Mouse (Mus musculus): ENCODE data around the gene Dlx6.

GRCm38 (mm10) chr6:6879371-6880325, 16.5 kb downstream of the Dlx6 start:
- TF ChIP-seq CTCF (IDR thresholded peaks at IDR 0.05; ENCODE audit: low read depth, low read length) (no peak), POLR2A (IDR thresholded peaks at IDR 0.05; ENCODE audit: borderline replicate concordance, low read depth, low read length) (no peak)

Data from bone marrow macrophage, adult 2 months (primary cell).